Mouse (Mus musculus) myocyte (in vitro differentiated cells): ENCODE data around the gene Utp4.

ENCODE experiments used
- CEBPB ChIP-seq: IDR thresholded peaks from 2 replicates; pipeline ENCODE4 v1.6.1; 2011; ENCODE audit warnings: mild to moderate bottlenecking, moderate library complexity; ENCODE audit not compliant: poor library complexity, insufficient read depth, severe bottlenecking
- E2F4 ChIP-seq: IDR thresholded peaks from one replicate; pipeline ENCODE4 v1.6.1; 2011; ENCODE audit warnings: mild to moderate bottlenecking, control low read depth, moderate library complexity; ENCODE audit not compliant: insufficient read depth
- MAX ChIP-seq: IDR thresholded peaks from one replicate; pipeline ENCODE4 v1.6.1; 2011; ENCODE audit warnings: low read depth, mild to moderate bottlenecking, control low read depth
- MYOD1 ChIP-seq, 3 experiments: IDR thresholded peaks; one replicate each; pipeline ENCODE4 v1.6.1; 2011; ENCODE audit warnings: control low read depth in 2 of 3, low read depth in 2 of 3, mild to moderate bottlenecking in 2 of 3, moderate library complexity in 1 of 3; ENCODE audit not compliant: insufficient read length in 2 of 3, control insufficient read depth in 1 of 3
- MYOG ChIP-seq, 3 experiments: IDR thresholded peaks; one replicate each; pipeline ENCODE4 v1.6.1; 2011; ENCODE audit warnings: control low read depth in 2 of 3, low read depth in 2 of 3, mild to moderate bottlenecking in 2 of 3; ENCODE audit not compliant: insufficient read length in 2 of 3, control insufficient read depth in 1 of 3, insufficient read depth in 1 of 3
- POLR2A ChIP-seq: IDR thresholded peaks from one replicate; pipeline ENCODE4 v1.6.1; 2011; ENCODE audit warnings: low read depth, mild to moderate bottlenecking, control low read depth, moderate library complexity; ENCODE audit not compliant: insufficient read length
- POLR2AphosphoS2 ChIP-seq: IDR thresholded peaks from one replicate; pipeline ENCODE4 v1.6.1; 2011; ENCODE audit warnings: low read depth, control low read depth; ENCODE audit not compliant: insufficient read length
- REST ChIP-seq: IDR thresholded peaks from one replicate; pipeline ENCODE4 v1.6.1; 2011; ENCODE audit warnings: mild to moderate bottlenecking, control low read depth, moderate library complexity; ENCODE audit not compliant: insufficient read depth, insufficient read length
- SRF ChIP-seq: IDR thresholded peaks from one replicate; pipeline ENCODE4 v1.6.1; 2011; ENCODE audit warnings: low read depth; ENCODE audit not compliant: control insufficient read depth, insufficient read length
- TCF12 ChIP-seq: IDR thresholded peaks from one replicate; pipeline ENCODE4 v1.6.1; 2011; ENCODE audit warnings: mild to moderate bottlenecking, control low read depth; ENCODE audit not compliant: poor library complexity, insufficient read depth, severe bottlenecking
- TCF3 ChIP-seq: IDR thresholded peaks from one replicate; pipeline ENCODE4 v1.6.1; 2011; ENCODE audit warnings: low read depth, control low read depth; ENCODE audit not compliant: insufficient read length
- USF1 ChIP-seq: IDR thresholded peaks from one replicate; pipeline ENCODE4 v1.6.1; 2011; ENCODE audit warnings: low read depth, mild to moderate bottlenecking, control low read depth, moderate library complexity

DNA sequence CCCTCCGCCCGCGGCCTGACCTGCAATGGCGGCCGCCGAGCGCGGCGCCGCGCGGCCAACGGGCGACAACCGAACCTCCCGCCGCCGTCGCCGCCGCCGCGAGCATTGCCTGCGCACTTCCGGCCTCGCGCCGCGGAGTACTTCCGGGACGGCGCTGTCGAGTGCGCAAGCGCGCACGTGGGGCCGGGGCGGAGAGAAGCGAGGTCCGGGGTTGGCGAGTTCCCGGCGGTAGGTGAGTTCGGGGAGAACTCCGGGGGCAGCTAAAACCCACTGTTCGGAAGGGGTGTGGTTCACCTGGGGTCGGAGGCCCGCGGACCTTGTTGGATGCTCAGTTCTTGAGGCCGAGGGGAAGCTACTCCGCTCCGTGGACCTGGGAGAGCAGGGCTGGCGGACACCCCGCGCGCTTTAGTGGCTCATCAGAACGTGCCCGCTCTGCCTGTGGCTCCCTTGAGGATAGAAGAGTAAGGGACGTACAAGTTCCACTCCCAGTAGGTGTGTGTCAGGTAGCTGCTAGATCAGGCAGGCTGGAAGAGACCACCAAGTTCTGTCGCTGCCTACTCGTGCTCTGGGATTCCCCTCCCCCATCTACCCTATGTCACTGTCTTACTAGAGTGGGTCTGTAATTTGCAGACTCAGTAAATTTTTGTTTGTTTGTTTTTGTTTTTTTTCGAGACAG, at the start of gene Utp4:
- TF ChIP-seq POLR2A: peak; percentile 91
- TF ChIP-seq MAX: no peak
- TF ChIP-seq SRF: no peak
- peak in 1 of 3 experiments; percentile 4 for TF ChIP-seq MYOG (IDR thresholded peaks at IDR 0.05; ENCODE audit: control insufficient read depth in 1 of 3, insufficient read depth in 1 of 3, insufficient read length in 2 of 3, low read depth in 2 of 3)
- TF ChIP-seq REST: no peak
- TF ChIP-seq USF1: peak; percentile 11
- no peak for TF ChIP-seq CEBPB
- peak; percentile 59 for TF ChIP-seq E2F4
- no peak for TF ChIP-seq TCF12
- TF ChIP-seq POLR2AphosphoS2: peak; percentile 67
- no peak for TF ChIP-seq MYOD1 (IDR thresholded peaks at IDR 0.05; ENCODE audit: control insufficient read depth in 1 of 3, insufficient read length in 2 of 3, low read depth in 2 of 3)
- TF ChIP-seq TCF3: no peak
